Mouse (Mus musculus) left cerebral cortex, postnatal 25 days (tissue): Measurements from ENCODE around the gene Sh3gl1. TPM values are rescaled to one million over a fixed set of nuclear protein-coding genes. Genes with fewer than 3 reads are reported as not detected.

Experiments
- DNase-seq, 2 experiments: peaks; one replicate each; pipeline ENCODE4 v3.0.0; 2022; ENCODE audit warnings: low spot score in 2 of 2, mixed read lengths in 1 of 2
- intact Hi-C: fragments of 180-260 bp; cut with DNase I; formaldehyde crosslinking; loops from one replicate; pipeline ENCODE4 v1.15.1; 2025
- total RNA-seq, 2 experiments: library from RNA; stranded (reverse); gene quantifications; 2 replicates each; pipeline ENCODE4 v1.2.3; 2021

Sh3gl1 gene
- total RNA-seq, 2 experiments from 2014 or later, result 44.5 to 47.8 TPM

GRCm38 (mm10) chr17:56051369-56051768 is 14.9 kb upstream of the Sh3gl1 start:
- intact Hi-C loops, result no loop called here
- DNase-seq, result no peak

GRCm38 (mm10) chr17:56040857-56041163 is 4.4 kb upstream of the Sh3gl1 start:
- DNase-seq, result no peak

GRCm38 (mm10) chr17:56040030-56040856 is 3.8 kb upstream of the Sh3gl1 start, which contains the start of gene Chaf1a:
Chaf1a (plus strand) TSS chr17:56040439.
- DNase-seq, result peak; percentile 97 to 99
- intact Hi-C loops, result no loop called here

More at GRCm38 (mm10) chr17:56040857-56041163, 4.4 kb upstream of the Sh3gl1 start:
- intact Hi-C loops, result no loop called here

GRCm38 (mm10) chr17:56039345-56039744 is 2.9 kb upstream of the Sh3gl1 start:
- intact Hi-C loops, result no loop called here
- no peak for DNase-seq

- no peak for DNase-seq
- intact Hi-C loops, result no loop called here
Measured at GRCm38 (mm10) chr17:56038583-56039261, 2.3 kb upstream of the Sh3gl1 start.

GRCm38 (mm10) chr17:56036901-56037287 is 459 bp upstream of the Sh3gl1 start:
- intact Hi-C loops, result loop anchor here (1.0 to 2.0 kb wide), 2 partner anchors 28 to 38 kb away; partner anchors contain the start of gene Ubxn6

GRCm38 (mm10) chr17:56035216-56035615 is 1.2 kb downstream of the Sh3gl1 start:
- no peak for DNase-seq
- intact Hi-C loops, result no loop called here

More at GRCm38 (mm10) chr17:56036901-56037287, 459 bp upstream of the Sh3gl1 start:
- DNase-seq, result no peak

GRCm38 (mm10) chr17:56034726-56035100 is 1.7 kb downstream of the Sh3gl1 start:
- no peak for DNase-seq
- intact Hi-C loops, result loop anchor here (1.0 kb wide), 1 partner anchor 12 kb away; no protein-coding TSS in a partner anchor

- DNase-seq, result no peak
- intact Hi-C loops, result loop anchor here (1.0 kb wide), 1 partner anchor 12 kb away; no protein-coding TSS in a partner anchor
Measured at GRCm38 (mm10) chr17:56034040-56034725, 2.3 kb downstream of the Sh3gl1 start.

GRCm38 (mm10) chr17:56032831-56033230 is 3.6 kb downstream of the Sh3gl1 start:
- intact Hi-C loops, result no loop called here
- no peak for DNase-seq

GRCm38 (mm10) chr17:56032127-56032733 is 4.2 kb downstream of the Sh3gl1 start:
- no peak for DNase-seq
- intact Hi-C loops, result no loop called here

- DNase-seq, result no peak
- intact Hi-C loops, result no loop called here
Measured at GRCm38 (mm10) chr17:56031431-56031830, 5.0 kb downstream of the Sh3gl1 start.

- intact Hi-C loops, result no loop called here
- no peak for DNase-seq
Measured at GRCm38 (mm10) chr17:56030919-56031318, 5.5 kb downstream of the Sh3gl1 start.

- intact Hi-C loops, result no loop called here
- no peak for DNase-seq
Measured at GRCm38 (mm10) chr17:56030238-56030870, 6.1 kb downstream of the Sh3gl1 start.

GRCm38 (mm10) chr17:56027801-56028441 is 8.5 kb downstream of the Sh3gl1 start:
- DNase-seq, result no peak
- intact Hi-C loops, result no loop called here

- intact Hi-C loops, result no loop called here
- DNase-seq, result no peak
Measured at GRCm38 (mm10) chr17:56026881-56027280, 9.6 kb downstream of the Sh3gl1 start.

GRCm38 (mm10) chr17:56026303-56026702 is 10.1 kb downstream of the Sh3gl1 start:
- intact Hi-C loops, result no loop called here
- no peak for DNase-seq

GRCm38 (mm10) chr17:56024931-56025330 is 11.5 kb downstream of the Sh3gl1 start:
- intact Hi-C loops, result no loop called here
- DNase-seq, result no peak

GRCm38 (mm10) chr17:56024476-56024875 is 12.0 kb downstream of the Sh3gl1 start:
- intact Hi-C loops, result no loop called here
- no peak for DNase-seq
